7 mouse cellular contexts compared by ENCODE assay signal in genomic region chr9:66938836-66939235, GRCm38 (mm10). TPM values are rescaled to one million over a fixed set of nuclear protein-coding genes. Genes with fewer than 3 reads are reported as not detected.
DNase-seq lines count a peak whose midpoint lies in the region; ATAC-seq lines count a peak whose summit lies in the region.

No protein-coding gene starts in this region.

- intact Hi-C loops in left cerebral cortex, postnatal 25 days (cut with DNase I): loop anchor here (5.0 kb wide), 2 partner anchors 77 to 107 kb away; partner anchors contain the start of gene Aph1c

- H3K9ac ChIP-seq in forebrain, embryonic 16.5 days (replicated peaks; ENCODE audit: low read depth, low read length): no peak overlapping the region
- H3K9ac ChIP-seq in liver, embryonic 16.5 days (ENCODE audit: low read depth, low read length): no peak overlapping the region

- peak; percentile 7; the same call in 1 of the 2 replicates for ATAC-seq in forebrain, embryonic 16.5 days
- 0 out of 2 replicates have a peak, but pooled peaks have one; percentile 9 for ATAC-seq in liver, embryonic 16.5 days (ENCODE audit: low read depth)

- no peak overlapping the region for H3K4me2 ChIP-seq in forebrain, embryonic 16.5 days (ENCODE audit: low read length)
- no peak overlapping the region for H3K4me2 ChIP-seq in liver, embryonic 16.5 days (ENCODE audit: low read depth, low read length)

- H3K27me3 ChIP-seq in forebrain, embryonic 16.5 days (replicated peaks; ENCODE audit: control insufficient read depth, insufficient read depth, low read length): no peaks in the 10 kb centered on the region
- H3K27me3 ChIP-seq in liver, embryonic 16.5 days (ENCODE audit: control insufficient read depth, insufficient read depth, low read depth, low read length): no peaks in the 10 kb centered on the region
- H3K27me3 ChIP-seq in splenic B cell, adult 2 months (ENCODE audit: control insufficient read depth, insufficient read depth, low read length, poor library complexity, severe bottlenecking): no peaks in the 10 kb centered on the region

- WGBS in forebrain, embryonic 16.5 days: 3% methylated on average over 4 of the region's 4 CpGs
- 2% methylated on average over 4 of the region's 4 CpGs for WGBS in liver, embryonic 16.5 days (ENCODE audit: insufficient replicate concordance)

- no peaks in the 10 kb centered on the region for H3K36me3 ChIP-seq in forebrain, embryonic 16.5 days (ENCODE audit: control insufficient read depth, insufficient read depth)
- no peaks in the 10 kb centered on the region for H3K36me3 ChIP-seq in liver, embryonic 16.5 days (ENCODE audit: control insufficient read depth, insufficient read depth)
- H3K36me3 ChIP-seq in splenic B cell, adult 2 months (ENCODE audit: control insufficient read depth, insufficient read depth, low read length, poor library complexity, severe bottlenecking): no peaks in the 10 kb centered on the region

- no peaks in the 10 kb centered on the region for H3K9me3 ChIP-seq in forebrain, embryonic 16.5 days (ENCODE audit: control insufficient read depth, low read length)
- H3K9me3 ChIP-seq in liver, embryonic 16.5 days (replicated peaks; ENCODE audit: control insufficient read depth, low read length): no peaks in the 10 kb centered on the region

- H3K4me3 ChIP-seq in forebrain, embryonic 16.5 days (replicated peaks; ENCODE audit: low read length): no peak overlapping the region
- H3K4me3 ChIP-seq in liver, embryonic 16.5 days (ENCODE audit: low read depth, low read length): no peak overlapping the region

- H3K27ac ChIP-seq in forebrain, embryonic 16.5 days (ENCODE audit: low read length): no peak overlapping the region
- H3K27ac ChIP-seq in liver, embryonic 16.5 days (ENCODE audit: low read length): no peak overlapping the region

- peaks cover 9% of the 10 kb centered on the region for H3K4me1 ChIP-seq in forebrain, embryonic 16.5 days (replicated peaks; ENCODE audit: control insufficient read depth, insufficient read depth, low read length)
- no peaks in the 10 kb centered on the region for H3K4me1 ChIP-seq in liver, embryonic 16.5 days (ENCODE audit: control insufficient read depth, low read depth, low read length)

- peak; percentile 46 to 64 for DNase-seq in left cerebral cortex, postnatal 25 days (ENCODE audit: low spot score in 2 of 2)
- no peak for DNase-seq in left cerebral cortex, adult 8-10 months (ENCODE audit: low spot score in 2 of 2)
- peak; percentile 92 for DNase-seq in MEL-GATA-1-ER (ENCODE audit: extremely low read depth, low read depth)
- DNase-seq in c-Kit-negative CD71-positive TER-119-positive erythroid progenitor cells, embryonic 14.5 days (ENCODE audit: low read depth, low spot score): peak; percentile 63
- DNase-seq in splenic B cell, adult 2 months (ENCODE audit: low read depth, low spot score): peak; percentile 87

RNA-seq across cellular contexts. Expression of gene Rps27l, which starts 7.0 kb away (rescaled TPM):
- total RNA-seq in left cerebral cortex, postnatal 25 days (2021): 10 to 100 TPM; 34.0 to 34.9 TPM
- total RNA-seq in left cerebral cortex, adult 8-10 months (2022): 10 to 100 TPM; 32.7 to 44.1 (median 37.2) TPM
- polyA plus RNA-seq in forebrain, embryonic 16.5 days (2015; fragmentation: Nextera tagmentation; extraction: Ambion mirVana): 253 and 289 TPM in 2 replicates
- 406 and 455 TPM in 2 replicates for polyA plus RNA-seq in liver, embryonic 16.5 days (2015; fragmentation: Nextera tagmentation; extraction: Ambion mirVana)

RNA-seq across cellular contexts. Expression of gene Rab8b, which starts 19.3 kb away (rescaled TPM):
- 10 to 100 TPM; 27.2 to 31.0 TPM for total RNA-seq in left cerebral cortex, postnatal 25 days (2021)
- total RNA-seq in left cerebral cortex, adult 8-10 months (2022): 10 to 100 TPM; 29.6 to 31.7 (median 30.3) TPM
- 41.2 and 41.5 TPM in 2 replicates for polyA plus RNA-seq in forebrain, embryonic 16.5 days (2015; fragmentation: Nextera tagmentation; extraction: Ambion mirVana)
- polyA plus RNA-seq in liver, embryonic 16.5 days (2015; fragmentation: Nextera tagmentation; extraction: Ambion mirVana): 30.4 and 30.6 TPM in 2 replicates

RNA-seq across cellular contexts. Expression of gene Lactb, which starts 36.4 kb away (rescaled TPM):
- total RNA-seq in left cerebral cortex, postnatal 25 days (2021): 10 to 100 TPM; 18.7 to 20.5 TPM
- 10 to 100 TPM; 16.8 to 18.9 (median 18.3) TPM for total RNA-seq in left cerebral cortex, adult 8-10 months (2022)
- polyA plus RNA-seq in forebrain, embryonic 16.5 days (2015; fragmentation: Nextera tagmentation; extraction: Ambion mirVana): 9.0 and 9.6 TPM in 2 replicates
- 3.6 and 4.4 TPM in 2 replicates for polyA plus RNA-seq in liver, embryonic 16.5 days (2015; fragmentation: Nextera tagmentation; extraction: Ambion mirVana)

Comparison
In these comparisons a context has a peak if more than half of its experiments do, and no peak if none do; other contexts are left out.
1. DNase-seq: peak in left cerebral cortex, postnatal 25 days (2 of 2), MEL-GATA-1-ER (single experiment), c-Kit-negative CD71-positive TER-119-positive erythroid progenitor cells, embryonic 14.5 days (single experiment) and splenic B cell, adult 2 months (single experiment); none in left cerebral cortex, adult 8-10 months (0 of 2).